Mouse (Mus musculus): ENCODE data around the gene Nin.

- no peak for TF ChIP-seq SMC3 (IDR thresholded peaks at IDR 0.05; ENCODE audit: low read depth, low read length)
- TF ChIP-seq TCF12 (IDR thresholded peaks at IDR 0.05; ENCODE audit: low read depth, low read length): no peak
- TF ChIP-seq RCOR1 (conservative IDR thresholded peaks at IDR 0.05; ENCODE audit: low read depth, low read length): no peak
- no peak for TF ChIP-seq NRF1 (IDR thresholded peaks at IDR 0.05; ENCODE audit: low read depth, low read length)
Measured at GRCm38 (mm10) chr12:70093266-70093893, 20.1 kb downstream of the Nin start.

Measured in CH12.LX (cell line).